Mouse (Mus musculus): ENCODE measurements around the gene Tipin.

DNA sequence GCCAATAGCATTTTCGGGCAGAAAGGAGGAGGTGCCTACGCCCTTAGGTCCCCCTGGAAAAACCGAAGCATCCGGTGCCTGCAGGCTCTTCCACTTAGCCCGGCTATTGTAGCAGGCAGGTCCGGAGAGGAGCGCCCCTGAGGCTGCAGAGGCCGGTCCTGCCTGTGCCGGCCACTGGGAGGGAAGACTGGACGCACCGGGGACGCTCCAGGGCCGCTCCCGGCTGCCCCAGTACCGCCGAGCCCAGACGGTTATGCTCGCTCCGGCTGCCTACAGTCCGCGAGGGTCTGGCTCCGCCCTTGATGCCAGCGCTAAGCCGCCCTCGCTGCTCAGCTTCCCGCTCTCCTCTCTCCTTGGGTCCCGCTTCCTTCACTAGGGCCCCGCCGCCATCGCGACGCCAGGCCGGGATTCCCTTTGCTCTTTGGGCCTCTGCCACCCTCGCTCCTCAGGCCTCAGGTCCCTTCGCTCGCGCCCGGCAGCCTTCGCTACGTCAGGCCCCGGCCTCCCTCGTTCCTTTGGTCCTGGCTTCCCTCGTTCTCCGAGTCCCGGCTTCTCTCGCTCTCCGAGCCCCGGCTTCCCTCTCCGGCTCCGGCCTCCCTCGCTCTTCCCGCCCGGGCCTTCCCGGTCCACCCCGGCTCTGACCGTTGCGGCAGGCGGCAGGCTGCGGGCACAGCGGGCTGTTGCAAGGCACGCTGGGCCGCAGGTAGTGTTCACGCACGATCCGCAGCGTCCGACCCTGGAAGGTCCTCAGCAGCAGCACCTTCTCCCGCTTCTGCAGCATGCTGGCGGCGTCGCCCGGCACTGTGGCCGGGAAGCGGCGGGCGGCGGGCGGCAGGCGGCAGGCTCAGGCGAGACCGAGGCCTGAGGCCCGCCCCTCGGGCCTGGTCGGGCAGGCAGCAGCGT, 59.2 kb downstream of the Tipin start:
- peak; percentile 81 for TF ChIP-seq POLR2A (IDR thresholded peaks at IDR 0.05; ENCODE audit: low read depth, low read length)
- TF ChIP-seq CTCF (IDR thresholded peaks at IDR 0.05; ENCODE audit: borderline replicate concordance, insufficient read depth, low read length), result no peak
